Mouse (Mus musculus) thymus, postnatal 36 days (tissue): ENCODE results near the gene Sis.

Source experiments
- DNase-seq, 2 experiments: peaks; one replicate each; pipeline ENCODE4 v3.0.0; 2022; ENCODE audit warnings: mixed read lengths in 2 of 2

Gene Sis

GRCm38 (mm10) chr3:72967675-72968074 is at the start of gene Sis:
Gene Sis (minus strand): TSS chr3:72967863.
- DNase-seq: no peak

- DNase-seq: no peak
Observed at GRCm38 (mm10) chr3:73006045-73006444, 38.4 kb upstream of the Sis start.

- no peak for DNase-seq
Observed at GRCm38 (mm10) chr3:73002933-73003696, 35.5 kb upstream of the Sis start.

- DNase-seq: no peak
Observed at GRCm38 (mm10) chr3:72997517-72997916, 29.9 kb upstream of the Sis start.

GRCm38 (mm10) chr3:72990992-72991391 is 23.3 kb upstream of the Sis start:
- no peak for DNase-seq

- no peak for DNase-seq
Observed at GRCm38 (mm10) chr3:72976602-72977001, 8.9 kb upstream of the Sis start.

- DNase-seq: no peak
Observed at GRCm38 (mm10) chr3:72918919-72919526, 48.6 kb downstream of the Sis start.

GRCm38 (mm10) chr3:72882501-72882900 is 85.2 kb downstream of the Sis start:
- DNase-seq: no peak

- DNase-seq: no peak
Observed at GRCm38 (mm10) chr3:72868141-72868540, 99.5 kb downstream of the Sis start.

- no peak for DNase-seq
Observed at GRCm38 (mm10) chr3:72858738-72859137, 108.9 kb downstream of the Sis start.

- DNase-seq: no peak
Observed at GRCm38 (mm10) chr3:72855405-72855804, 112.3 kb downstream of the Sis start.

- no peak for DNase-seq
Observed at GRCm38 (mm10) chr3:72840641-72841040, 127.0 kb downstream of the Sis start.
